Mouse (Mus musculus) liver, postnatal 0 days (tissue): Measurements from ENCODE around the gene Mon2.

Experiments
- CTCF ChIP-seq: sonication (generic); IDR thresholded peaks from 2 replicates; pipeline ENCODE4 v1.5.1; 2016; ENCODE audit warnings: antibody characterized with exemption, low read depth
- EP300 ChIP-seq: IDR thresholded peaks from 2 replicates; pipeline ENCODE4 v1.6.1; 2016; ENCODE audit warnings: antibody characterized with exemption, low read depth, mild to moderate bottlenecking

DNA sequence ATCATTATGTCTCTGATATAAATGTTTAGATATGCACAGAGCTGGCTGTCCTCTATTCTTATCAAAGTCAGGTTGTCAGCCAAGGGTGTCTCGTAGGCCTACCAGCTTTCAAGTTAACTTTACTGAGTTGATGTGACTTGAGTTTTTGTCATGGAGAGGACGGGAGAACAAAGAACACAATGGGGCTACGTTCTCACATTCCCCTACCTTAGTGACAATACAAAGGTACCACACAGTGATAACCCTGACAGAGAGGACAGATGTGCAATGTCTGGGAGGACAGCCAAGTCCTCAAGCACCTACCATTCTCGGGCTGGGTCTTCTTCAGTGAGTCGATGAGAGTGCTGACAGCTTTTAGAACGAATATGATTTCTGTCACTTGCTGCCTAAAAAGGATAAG is 76.9 kb downstream of the Mon2 start:
- TF ChIP-seq CTCF (no peak), EP300 (no peak)
